Mouse (Mus musculus) embryonic facial prominence, embryonic 13.5 days (tissue): ENCODE measurements around the gene Ankrd22. TPM values are rescaled to one million over a fixed set of nuclear protein-coding genes. Genes with fewer than 3 reads are reported as not detected.
A peak's percentile ranks its signal among the peaks of the same experiment; 100 is the strongest.
"Not testable (repeated sequence)": the region's sequence is repeated elsewhere in the genome, so short reads cannot be mapped to it uniquely, and the experiment has no call there.

Source experiments
- ATAC-seq: fragments of 200-750 bp; cut with Nextera tagmentation; 2 replicates; pipeline ENCODE4 v1.8.0; 2017; ENCODE audit warnings: low read depth; ENCODE audit not compliant: insufficient number of reproducible peaks, insufficient read depth, low FRiP score, low TSS enrichment
- H3K27ac ChIP-seq: fragments of 300-500 bp; sonication (generic); 2 replicates; pipeline ENCODE4 v1.5.1; 2015; ENCODE audit warnings: moderate library complexity, mild to moderate bottlenecking, inconsistent platforms
- H3K27me3 ChIP-seq: fragments of 300-500 bp; sonication (generic); 2 replicates; pipeline ENCODE4 v1.6.1; 2015; ENCODE audit warnings: mild to moderate bottlenecking, inconsistent platforms
- H3K36me3 ChIP-seq: fragments of 300-500 bp; sonication (generic); 2 replicates; pipeline ENCODE4 v1.6.1; 2015; ENCODE audit warnings: mild to moderate bottlenecking, inconsistent platforms
- H3K4me1 ChIP-seq: fragments of 300-500 bp; sonication (generic); 2 replicates; pipeline ENCODE4 v1.6.1; 2015; ENCODE audit warnings: inconsistent platforms
- H3K4me2 ChIP-seq: fragments of 300-500 bp; sonication (generic); 2 replicates; pipeline ENCODE4 v1.6.1; 2015; ENCODE audit warnings: moderate library complexity, mild to moderate bottlenecking, inconsistent platforms
- H3K4me3 ChIP-seq: fragments of 300-500 bp; sonication (generic); 2 replicates; pipeline ENCODE4 v1.5.1; 2015; ENCODE audit warnings: mild to moderate bottlenecking, inconsistent platforms
- H3K9ac ChIP-seq: fragments of 300-500 bp; sonication (generic); 2 replicates; pipeline ENCODE4 v1.6.1; 2015; ENCODE audit warnings: mild to moderate bottlenecking, inconsistent platforms
- H3K9me3 ChIP-seq: fragments of 300-500 bp; sonication (generic); 2 replicates; pipeline ENCODE4 v1.6.1; 2016; ENCODE audit warnings: inconsistent platforms
- WGBS: fragments of 180-500 bp; shearing (Covaris S2); methylation state at CpG from one replicate; pipeline ENCODE4 v1.1.7; 2015; ENCODE audit warnings: mixed read lengths; 5-methylcytosine and 5-hydroxymethylcytosine counted together
- polyA plus RNA-seq: library from polyadenylated mRNA; unstranded; fragments of >200 nt; fragmentation: Nextera tagmentation; extraction: Ambion mirVana; gene quantifications from 2 replicates; pipeline ENCODE4 v1.2.1, GENCODE M21; 2015

The Ankrd22 gene
- polyA plus RNA-seq, result 2.8 and 3.9 TPM in 2 replicates

DNA sequence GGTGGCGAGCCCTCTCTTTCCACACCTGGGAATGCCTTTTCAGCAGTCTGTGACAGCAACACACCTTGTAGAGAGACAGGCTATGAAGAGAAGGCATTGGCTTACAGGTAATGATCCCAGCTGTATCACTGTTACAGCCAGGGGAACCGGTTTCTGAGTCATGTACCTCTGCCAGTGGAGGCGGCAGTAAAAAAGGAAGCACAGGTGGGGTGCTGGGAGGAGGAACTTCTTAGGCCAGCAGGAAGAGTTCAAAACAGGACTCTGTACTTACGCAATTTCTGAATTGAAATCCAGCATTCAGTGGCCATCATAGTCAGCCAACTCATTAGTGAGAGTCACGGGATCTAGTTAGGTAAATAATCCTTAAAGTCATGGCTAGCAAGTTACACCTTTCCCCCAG lies at the start of gene Ankrd22:
Ankrd22 (minus strand) TSS at position 163 of the 400 bp plus-strand sequence.
- H3K4me1 ChIP-seq, result no peaks in the 10 kb centered on the region
- no peaks in the 10 kb centered on the region for H3K36me3 ChIP-seq
- no peak within 1 kb of the TSS for H3K9ac ChIP-seq
- peak; percentile 32; the same call in 1 of the 2 replicates for ATAC-seq
- no peaks in the 10 kb centered on the region for H3K27me3 ChIP-seq
- no peaks in the 10 kb centered on the region for H3K9me3 ChIP-seq
- no peak within 1 kb of the TSS for H3K4me3 ChIP-seq
- H3K27ac ChIP-seq, result no peak within 1 kb of the TSS
- no peak within 1 kb of the TSS for H3K4me2 ChIP-seq
- 56% methylated on average over 5 of the region's 5 CpGs for WGBS

DNA sequence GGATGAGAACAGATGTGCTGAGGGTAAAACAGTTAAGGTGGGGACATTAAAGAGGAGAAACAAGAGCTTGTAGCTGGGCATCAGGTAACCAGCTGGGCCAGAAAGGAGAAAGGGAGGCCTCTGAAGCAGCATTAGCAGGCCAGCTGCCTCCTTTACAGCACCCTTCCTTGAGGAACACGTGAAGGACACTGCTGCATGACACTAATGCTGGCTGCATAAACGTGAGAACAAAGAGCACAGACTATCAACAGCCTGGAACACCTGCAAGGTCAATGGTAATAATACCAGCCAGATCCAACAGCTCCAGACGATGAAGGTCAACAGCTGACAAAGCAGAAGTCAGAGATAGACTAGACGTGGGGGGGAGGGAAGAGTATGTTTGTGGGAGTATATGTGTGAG lies 48.3 kb upstream of the Ankrd22 start:
- Histone ChIP-seq H3K4me1 (peaks cover 7% of the 10 kb centered on the region), H3K9me3 (no peaks in the 10 kb centered on the region), H3K9ac (no peak overlapping the region), H3K4me2 (no peak overlapping the region), H3K36me3 (no peaks in the 10 kb centered on the region), H3K27ac (no peak overlapping the region), H3K27me3 (no peaks in the 10 kb centered on the region), H3K4me3 (no peak overlapping the region)
- ATAC-seq, result no peak
- WGBS, result 71% methylated on average over 4 of the region's 4 CpGs

DNA sequence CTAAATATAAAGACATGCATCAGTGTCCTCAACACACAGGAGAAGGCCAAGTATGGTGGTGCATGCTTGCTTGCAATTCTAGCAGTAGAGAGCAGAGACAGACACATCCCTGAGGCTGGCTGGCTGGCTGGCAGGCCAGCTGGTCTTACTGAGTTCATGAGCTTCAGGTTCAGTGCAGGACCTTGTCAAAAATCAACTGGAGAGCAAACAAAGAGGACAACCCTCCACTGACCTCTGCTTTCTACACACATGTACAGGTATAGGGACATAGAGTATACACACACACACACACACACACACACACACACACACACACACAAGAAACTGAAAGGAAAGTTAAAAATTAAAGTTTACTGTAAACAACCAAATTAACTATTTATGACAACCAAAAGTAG lies 47.4 kb upstream of the Ankrd22 start:
- Histone ChIP-seq H3K9me3 (no peaks in the 10 kb centered on the region), H3K36me3 (no peaks in the 10 kb centered on the region), H3K27me3 (no peaks in the 10 kb centered on the region), H3K9ac (no peak overlapping the region), H3K27ac (no peak overlapping the region), H3K4me1 (peaks cover 5% of the 10 kb centered on the region), H3K4me2 (no peak overlapping the region), H3K4me3 (no peak overlapping the region)
- ATAC-seq, result no peak

DNA sequence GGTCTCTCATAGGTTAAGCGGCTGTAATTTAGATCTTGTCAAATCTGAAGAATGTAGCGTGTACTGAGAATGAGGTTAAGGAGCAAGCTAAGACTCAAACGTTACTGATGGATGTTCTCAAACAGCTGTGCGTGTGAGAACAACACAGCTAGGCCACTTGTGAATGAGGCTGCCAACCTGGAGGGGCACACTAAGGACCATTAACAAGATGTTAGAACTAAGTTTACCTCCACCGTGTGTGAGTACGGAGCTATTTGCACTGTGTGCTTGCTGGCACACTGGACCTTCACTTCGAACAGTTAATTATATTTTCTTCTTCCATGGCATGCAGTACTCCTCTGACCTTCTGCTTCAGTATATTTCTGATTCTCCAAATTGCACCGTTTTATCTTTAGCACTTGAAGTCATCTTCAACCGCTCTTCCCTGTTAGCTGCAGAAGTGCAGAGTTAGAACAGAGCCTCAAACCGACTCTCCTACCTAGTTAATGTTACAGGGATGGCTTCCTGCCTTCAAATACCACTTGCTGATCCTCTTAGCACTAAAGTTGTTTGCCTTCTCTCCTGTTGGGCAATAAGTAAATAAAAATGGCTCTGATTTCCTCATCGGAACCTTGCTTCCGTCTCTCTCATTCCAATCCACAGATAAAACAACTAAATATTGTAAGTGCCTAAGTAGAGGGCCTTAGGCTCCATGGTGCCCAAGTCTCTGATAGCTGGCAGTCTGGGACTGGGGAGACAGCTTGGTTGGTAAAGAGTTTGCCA lies 46.8 kb upstream of the Ankrd22 start:
- peaks cover 5% of the 10 kb centered on the region for H3K4me1 ChIP-seq
- no peak for ATAC-seq
- 86% methylated on average over 12 of the region's 12 CpGs for WGBS
- no peak overlapping the region for H3K4me3 ChIP-seq
- H3K27ac ChIP-seq, result no peak overlapping the region
- H3K4me2 ChIP-seq, result no peak overlapping the region
- no peak overlapping the region for H3K9ac ChIP-seq
- H3K9me3 ChIP-seq, result no peaks in the 10 kb centered on the region
- no peaks in the 10 kb centered on the region for H3K36me3 ChIP-seq
- no peaks in the 10 kb centered on the region for H3K27me3 ChIP-seq

DNA sequence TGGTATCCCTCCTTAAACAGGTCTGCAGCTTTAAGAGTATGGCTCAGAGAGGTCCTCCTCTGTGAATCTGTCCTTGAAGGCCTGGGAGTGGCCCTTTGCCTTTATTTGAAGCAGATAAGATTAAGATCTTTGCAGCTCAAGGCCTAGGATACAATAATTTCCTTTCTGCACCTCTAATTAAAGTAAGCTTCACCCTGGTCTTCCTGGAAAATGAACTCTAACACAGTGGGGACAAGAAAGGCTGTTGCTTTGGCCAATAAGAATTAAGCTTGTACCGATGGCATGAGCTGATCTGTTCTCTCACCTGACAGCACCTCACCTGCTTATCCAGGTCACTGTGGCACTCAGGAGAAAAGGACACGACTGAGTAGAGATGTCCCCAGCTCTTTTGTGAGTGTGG lies 45.0 kb upstream of the Ankrd22 start:
- no peaks in the 10 kb centered on the region for H3K27me3 ChIP-seq
- no peaks in the 10 kb centered on the region for H3K4me1 ChIP-seq
- ATAC-seq, result no peak
- H3K9ac ChIP-seq, result no peak overlapping the region
- no peak overlapping the region for H3K27ac ChIP-seq
- no peaks in the 10 kb centered on the region for H3K36me3 ChIP-seq
- WGBS, result 60% methylated on average over 2 of the region's 2 CpGs
- H3K4me3 ChIP-seq, result no peak overlapping the region
- H3K4me2 ChIP-seq, result no peak overlapping the region
- no peaks in the 10 kb centered on the region for H3K9me3 ChIP-seq

DNA sequence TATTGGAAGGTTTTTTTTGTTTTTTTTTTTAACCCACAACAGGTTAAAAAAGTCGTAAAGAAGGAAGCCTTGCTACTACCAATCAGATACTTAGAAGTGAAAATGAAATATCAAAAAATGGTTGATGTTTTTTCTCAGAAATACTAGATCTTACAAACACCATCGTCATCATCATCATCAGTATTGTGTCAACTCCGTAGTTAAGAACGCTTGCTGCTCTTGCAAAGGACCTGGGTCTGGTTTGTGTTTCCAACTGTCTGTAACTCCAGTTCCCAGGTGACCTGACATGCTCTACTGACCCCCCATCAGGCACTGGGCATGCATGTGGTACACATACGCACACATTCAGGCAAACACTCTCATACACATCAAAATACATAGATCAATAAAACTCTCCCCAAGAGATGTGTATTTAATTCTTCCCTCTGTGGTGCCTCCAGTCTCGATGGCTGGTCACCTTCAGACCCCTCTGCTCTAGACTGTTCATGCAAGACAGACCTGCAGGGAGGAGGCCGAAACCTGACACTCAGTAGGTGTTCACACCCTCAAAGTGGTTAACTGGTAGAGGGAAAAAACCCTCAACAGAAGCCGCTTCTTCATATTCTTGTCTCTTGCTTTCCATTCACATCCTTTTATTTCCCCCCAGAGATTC lies 44.2 kb upstream of the Ankrd22 start:
- no peaks in the 10 kb centered on the region for H3K9me3 ChIP-seq
- H3K4me3 ChIP-seq, result no peak overlapping the region
- 78% methylated on average over 8 of the region's 8 CpGs for WGBS
- H3K27ac ChIP-seq, result no peak overlapping the region
- H3K4me2 ChIP-seq, result no peak overlapping the region
- H3K4me1 ChIP-seq, result no peaks in the 10 kb centered on the region
- no peaks in the 10 kb centered on the region for H3K36me3 ChIP-seq
- no peak for ATAC-seq
- no peaks in the 10 kb centered on the region for H3K27me3 ChIP-seq
- H3K9ac ChIP-seq, result no peak overlapping the region

DNA sequence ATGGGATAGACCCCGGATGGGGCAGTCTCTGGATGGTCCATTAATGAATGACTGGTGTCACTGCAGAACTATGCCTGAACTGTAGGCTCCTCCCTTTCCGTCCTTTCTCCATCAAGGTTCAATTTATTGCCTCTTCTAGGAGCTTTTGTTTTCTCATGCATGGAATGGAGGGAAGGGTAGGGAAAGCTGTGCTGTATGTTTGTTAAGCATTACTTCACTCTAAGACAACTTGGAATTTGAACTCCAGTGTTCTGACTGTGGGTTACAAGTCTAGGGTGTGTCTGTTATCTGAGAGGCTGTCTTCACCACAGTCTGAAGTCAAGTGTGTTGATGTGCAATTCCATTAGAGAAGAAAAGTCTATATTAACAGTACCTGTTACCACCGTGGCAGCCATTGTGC lies 43.2 kb upstream of the Ankrd22 start:
- H3K27ac ChIP-seq, result no peak overlapping the region
- no peaks in the 10 kb centered on the region for H3K9me3 ChIP-seq
- 82% methylated on average over 3 of the region's 3 CpGs for WGBS
- no peak overlapping the region for H3K9ac ChIP-seq
- no peaks in the 10 kb centered on the region for H3K36me3 ChIP-seq
- no peak for ATAC-seq
- no peak overlapping the region for H3K4me2 ChIP-seq
- H3K27me3 ChIP-seq, result no peaks in the 10 kb centered on the region
- H3K4me3 ChIP-seq, result no peak overlapping the region
- no peaks in the 10 kb centered on the region for H3K4me1 ChIP-seq

DNA sequence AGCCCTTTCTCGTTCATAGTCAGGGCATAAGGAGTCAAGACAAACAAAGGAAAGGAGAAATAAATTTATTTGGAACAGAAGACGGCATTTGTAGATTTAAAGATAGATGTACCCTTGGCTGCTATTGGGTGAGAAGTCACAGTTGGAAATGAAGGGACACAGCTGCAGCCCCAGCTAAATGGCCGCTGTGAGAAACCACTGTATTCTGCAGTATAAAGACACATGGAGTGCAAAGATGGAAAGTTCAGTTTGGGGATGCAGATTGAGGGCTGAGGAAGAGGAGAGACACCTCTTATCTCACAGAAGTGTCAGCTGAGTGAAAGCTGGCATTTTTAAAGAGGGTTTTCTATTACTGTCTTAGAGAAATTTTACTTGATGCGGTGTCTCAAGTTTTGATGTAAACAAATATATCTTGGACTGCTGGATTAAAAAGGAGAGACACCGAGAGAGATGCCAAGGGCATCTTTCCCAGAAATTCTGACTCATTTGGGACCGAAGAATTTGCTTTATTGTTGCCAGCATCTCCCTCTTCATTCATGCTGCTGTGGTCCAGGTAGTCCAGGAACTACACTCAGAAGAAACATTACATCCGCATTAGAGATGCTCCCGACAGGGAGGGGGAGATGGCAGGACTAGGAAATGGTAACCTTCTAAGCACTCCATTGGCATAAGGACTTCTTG lies 41.0 kb upstream of the Ankrd22 start:
- Histone ChIP-seq H3K4me1 (0 out of 2 replicates have a peak, but pooled peaks cover 3% of the 10 kb centered on the region), H3K36me3 (no peaks in the 10 kb centered on the region), H3K9me3 (no peaks in the 10 kb centered on the region), H3K4me2 (no peak overlapping the region), H3K4me3 (no peak overlapping the region), H3K27ac (no peak overlapping the region), H3K27me3 (no peaks in the 10 kb centered on the region), H3K9ac (no peak overlapping the region)
- ATAC-seq, result no peak
- WGBS, result 86% methylated on average over 8 of the region's 8 CpGs

DNA sequence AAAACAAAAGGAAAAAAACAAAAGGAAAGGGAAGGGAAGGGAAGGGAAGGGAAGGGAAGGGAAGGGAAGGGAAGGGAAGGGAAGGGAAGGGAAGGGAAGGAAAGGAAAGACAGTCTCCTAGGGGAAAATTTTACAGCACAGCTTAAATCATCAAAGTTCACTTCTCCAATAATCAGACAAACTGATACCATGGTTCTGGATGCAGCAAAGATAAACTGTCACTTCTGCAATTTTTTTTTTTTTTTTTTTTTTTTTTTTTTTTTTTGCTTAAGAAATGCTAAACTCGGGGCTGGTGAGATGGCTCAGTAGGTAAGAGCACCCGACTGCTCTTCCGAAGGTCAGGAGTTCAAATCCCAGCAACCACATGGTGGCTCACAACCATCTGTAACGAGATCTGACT lies 40.3 kb upstream of the Ankrd22 start:
- not testable (repeated sequence) for ATAC-seq, H3K27ac ChIP-seq, H3K9ac ChIP-seq, H3K4me1 ChIP-seq, H3K36me3 ChIP-seq, H3K9me3 ChIP-seq, H3K27me3 ChIP-seq, H3K4me3 ChIP-seq, H3K4me2 ChIP-seq
- 60% methylated on average over 4 of the region's 4 CpGs for WGBS

DNA sequence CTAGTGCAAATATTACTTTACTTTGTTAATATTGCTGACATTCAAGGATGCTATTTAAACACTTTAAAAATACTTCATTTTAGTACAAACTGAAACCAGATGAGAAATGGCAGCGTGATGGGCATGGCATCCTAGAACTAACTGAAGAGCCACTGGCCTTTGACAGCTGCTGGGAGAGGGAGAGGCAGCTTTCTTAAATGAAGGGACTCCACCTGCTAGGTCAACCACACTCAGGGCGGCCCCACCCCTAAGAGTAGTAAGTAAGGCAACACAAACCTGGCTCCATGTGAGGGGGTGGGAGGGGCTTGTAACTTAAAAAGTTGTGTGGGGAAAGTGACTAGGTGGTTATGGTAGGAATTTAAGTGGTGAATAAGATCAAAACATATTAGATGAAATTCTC lies 36.8 kb upstream of the Ankrd22 start:
- ATAC-seq, result no peak
- Histone ChIP-seq H3K36me3 (no peaks in the 10 kb centered on the region), H3K4me2 (no peak overlapping the region), H3K4me1 (peaks cover 7% of the 10 kb centered on the region; the same call in 1 of the 2 replicates), H3K27ac (no peak overlapping the region), H3K27me3 (no peaks in the 10 kb centered on the region), H3K9ac (no peak overlapping the region), H3K9me3 (no peaks in the 10 kb centered on the region), H3K4me3 (no peak overlapping the region)
- 51% methylated on average over 2 of the region's 2 CpGs for WGBS

DNA sequence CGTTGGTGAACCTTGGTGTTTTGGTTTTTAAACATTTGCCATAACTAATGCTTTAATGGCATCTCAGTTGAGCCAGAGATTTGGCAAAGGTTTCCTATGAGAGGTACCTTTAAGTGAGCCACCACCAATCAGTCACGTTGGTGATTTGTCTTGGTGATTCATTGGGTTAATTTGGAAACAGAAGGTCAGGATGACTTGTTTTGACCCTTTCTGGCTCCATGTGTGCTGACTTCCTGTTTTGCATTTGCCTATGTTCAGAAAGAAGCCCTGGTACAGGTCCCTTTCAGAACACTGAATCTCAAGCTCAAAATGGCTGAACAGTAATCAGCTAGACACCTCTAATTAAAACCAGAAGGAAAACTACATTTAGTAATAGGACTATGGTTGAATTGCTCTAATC lies 33.6 kb upstream of the Ankrd22 start:
- peaks cover 17% of the 10 kb centered on the region for H3K4me1 ChIP-seq
- H3K9me3 ChIP-seq, result no peaks in the 10 kb centered on the region
- no peak for ATAC-seq
- no peaks in the 10 kb centered on the region for H3K27me3 ChIP-seq
- H3K4me3 ChIP-seq, result no peak overlapping the region
- no peak overlapping the region for H3K4me2 ChIP-seq
- 42% methylated on average over 2 of the region's 2 CpGs for WGBS
- no peak overlapping the region for H3K27ac ChIP-seq
- no peaks in the 10 kb centered on the region for H3K36me3 ChIP-seq
- no peak overlapping the region for H3K9ac ChIP-seq

DNA sequence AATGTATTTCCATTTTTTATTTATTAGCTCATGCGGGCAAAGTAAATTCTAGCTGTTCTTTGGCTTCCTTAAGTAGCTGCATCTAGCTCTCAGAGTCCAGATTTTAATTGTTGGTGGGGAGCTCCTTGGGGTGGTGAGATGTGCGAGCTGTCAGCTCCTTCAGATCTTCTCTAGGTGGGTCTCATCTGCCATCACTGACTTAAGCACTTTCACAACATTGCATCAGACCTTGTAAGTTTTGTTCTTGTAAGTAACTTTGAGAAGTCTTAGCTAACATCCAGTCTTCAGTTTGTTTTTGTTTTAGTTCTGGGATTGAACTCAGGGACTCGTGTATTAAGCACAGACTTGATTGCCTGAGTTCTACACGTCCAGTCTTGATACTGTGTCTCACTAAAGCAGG lies 33.0 kb upstream of the Ankrd22 start:
- no peak for ATAC-seq
- H3K27ac ChIP-seq, result no peak overlapping the region
- H3K9me3 ChIP-seq, result no peaks in the 10 kb centered on the region
- no peaks in the 10 kb centered on the region for H3K36me3 ChIP-seq
- WGBS, result 79% methylated on average over 4 of the region's 4 CpGs
- no peak overlapping the region for H3K4me2 ChIP-seq
- no peak overlapping the region for H3K4me3 ChIP-seq
- H3K27me3 ChIP-seq, result no peaks in the 10 kb centered on the region
- H3K9ac ChIP-seq, result no peak overlapping the region
- H3K4me1 ChIP-seq, result peaks cover 21% of the 10 kb centered on the region
